Mouse (Mus musculus): Measurements from ENCODE around the gene Csnk1d.

Gene Csnk1d

GRCm38 (mm10) chr11:120951731-120952730, 39.1 kb downstream of the Csnk1d start:
- no peak for DNase-seq (ENCODE audit: low spot score in 2 of 2)

GRCm38 (mm10) chr11:120951237-120951636, 39.9 kb downstream of the Csnk1d start:
- no peak for DNase-seq (ENCODE audit: low spot score in 2 of 2)

DNA sequence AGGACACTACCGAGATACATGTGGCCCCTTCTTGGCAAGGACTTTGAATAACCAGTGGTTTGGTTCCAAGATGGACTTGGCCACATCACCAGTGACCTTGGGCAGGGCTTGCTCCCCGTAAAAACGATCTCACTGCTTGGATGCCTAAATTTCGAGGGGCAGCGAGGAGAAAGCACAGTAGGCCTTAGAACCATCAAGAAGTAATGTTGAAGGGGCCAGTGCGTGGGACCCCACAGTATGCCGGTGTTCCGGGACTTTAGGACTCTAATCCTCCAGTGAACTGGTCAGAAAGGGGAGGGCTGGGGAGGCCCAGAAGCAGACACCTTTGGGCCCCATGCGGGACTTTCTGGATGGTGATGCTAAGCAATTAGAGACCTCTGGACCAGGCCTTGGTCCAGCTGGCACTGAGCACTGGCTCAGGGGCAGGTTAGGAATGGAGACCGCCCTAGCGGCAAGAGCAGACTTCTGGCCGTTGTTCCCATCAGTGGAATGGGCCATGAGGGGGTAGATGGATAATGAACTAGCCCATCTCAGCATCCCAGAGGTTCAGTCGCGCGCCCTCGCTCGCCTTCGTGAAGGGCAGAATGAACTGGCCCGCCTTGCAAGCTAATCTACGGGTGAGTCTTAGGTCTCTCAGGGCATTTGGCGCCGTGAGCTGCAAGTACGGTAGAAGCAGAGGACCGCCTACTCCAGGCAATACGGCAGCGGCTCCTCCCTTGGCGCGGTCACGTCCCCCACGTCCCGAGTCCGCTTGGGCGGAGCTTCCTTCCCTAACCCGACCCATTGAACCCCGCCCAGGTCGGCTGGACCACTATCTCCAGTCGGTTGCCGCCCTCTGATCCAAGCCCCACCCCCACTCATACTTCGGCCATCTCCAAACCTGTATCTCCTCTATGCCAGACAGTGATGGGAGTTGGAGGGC, 40.6 kb downstream of the Csnk1d start:
- peak; percentile 67 to 77 for DNase-seq (ENCODE audit: low spot score in 2 of 2)

- DNase-seq (ENCODE audit: low spot score in 2 of 2), result no peak
Measured at GRCm38 (mm10) chr11:120949863-120950262, 41.3 kb downstream of the Csnk1d start.

- no peak for DNase-seq (ENCODE audit: low spot score in 2 of 2)
Measured at GRCm38 (mm10) chr11:120948861-120949851, 42.0 kb downstream of the Csnk1d start.

- DNase-seq (ENCODE audit: low spot score in 2 of 2), result no peak
Measured at GRCm38 (mm10) chr11:120948328-120948727, 42.8 kb downstream of the Csnk1d start, which contains the start of gene Slc16a3. Slc16a3 (plus strand) TSS chr11:120948480.

GRCm38 (mm10) chr11:120945926-120946325, 45.2 kb downstream of the Csnk1d start:
- no peak for DNase-seq (ENCODE audit: low spot score in 2 of 2)

- DNase-seq (ENCODE audit: low spot score in 2 of 2), result no peak
Measured at GRCm38 (mm10) chr11:120945266-120945665, 45.9 kb downstream of the Csnk1d start.

- no peak for DNase-seq (ENCODE audit: low spot score in 2 of 2)
Measured at GRCm38 (mm10) chr11:120940959-120941358, 50.2 kb downstream of the Csnk1d start.

DNA sequence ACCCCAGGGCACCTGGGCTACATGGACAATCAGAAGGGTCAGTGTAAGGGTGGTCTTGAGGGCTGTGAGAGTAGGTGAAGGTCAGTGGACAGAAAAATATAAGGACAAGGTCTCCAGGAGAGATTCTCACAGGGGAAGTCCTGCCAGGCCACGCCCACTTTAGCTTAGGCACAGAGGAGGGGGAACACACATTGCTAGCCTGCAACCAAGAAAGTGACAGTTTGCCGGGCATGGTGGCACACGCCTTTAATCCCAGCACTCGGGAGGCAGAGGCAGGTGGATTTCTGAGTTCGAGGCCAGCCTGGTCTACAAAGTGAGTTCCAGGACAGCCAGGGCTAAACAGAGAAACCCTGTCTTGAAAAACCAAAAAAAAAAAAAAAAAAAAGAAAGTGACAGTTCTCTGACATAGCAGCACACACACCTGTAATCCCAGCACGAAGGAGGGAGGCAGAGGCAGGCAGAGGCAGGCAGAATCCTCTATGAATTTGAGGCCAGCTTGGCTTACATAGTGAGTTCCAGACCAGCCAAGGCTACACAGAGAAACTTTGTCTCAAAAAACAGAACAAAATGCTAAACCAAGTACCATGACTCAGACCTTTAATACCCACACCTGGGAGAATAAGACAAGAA, 51.3 kb downstream of the Csnk1d start:
- DNase-seq (ENCODE audit: low spot score in 2 of 2), result no peak

DNA sequence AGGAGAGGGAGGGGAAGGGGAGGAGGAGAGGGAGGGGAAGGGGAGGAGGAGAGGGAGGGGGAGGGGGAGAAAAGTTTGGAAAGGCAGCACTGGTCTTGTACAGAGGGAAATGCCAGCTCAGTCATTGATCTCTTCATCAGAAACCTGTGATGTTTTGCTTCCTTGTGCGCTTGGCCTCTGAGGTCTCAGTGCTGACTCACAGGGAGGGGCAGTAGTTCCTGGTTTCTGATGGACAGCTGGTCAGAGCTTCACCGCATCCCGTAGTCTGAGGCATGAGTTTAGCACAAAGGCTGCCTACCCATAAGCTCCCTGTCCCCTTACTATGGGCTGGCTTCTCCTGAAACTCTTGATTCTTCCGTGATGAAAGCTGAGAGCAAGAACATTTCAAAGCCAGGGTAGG, 52.3 kb downstream of the Csnk1d start:
- no peak for DNase-seq (ENCODE audit: low spot score in 2 of 2)

DNA sequence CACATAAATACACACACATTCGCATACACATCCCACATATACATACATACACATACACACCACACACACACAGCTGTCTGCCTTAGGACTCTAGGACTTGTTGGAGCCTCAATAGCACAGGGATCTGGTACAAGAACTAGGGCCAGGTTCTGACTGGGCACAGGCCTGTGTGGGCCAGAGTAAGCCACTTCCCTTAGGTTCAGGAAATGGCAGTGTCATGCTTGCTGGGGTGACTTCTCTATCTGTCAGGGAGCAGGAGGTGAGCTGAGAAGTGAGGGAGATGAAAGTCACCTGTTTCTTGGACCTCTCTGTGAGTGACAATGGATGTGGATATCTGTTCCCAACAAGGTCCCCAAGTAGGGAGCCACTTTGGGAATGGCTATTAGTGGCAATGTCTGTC, 53.2 kb downstream of the Csnk1d start:
- no peak for DNase-seq (ENCODE audit: low spot score in 2 of 2)

DNA sequence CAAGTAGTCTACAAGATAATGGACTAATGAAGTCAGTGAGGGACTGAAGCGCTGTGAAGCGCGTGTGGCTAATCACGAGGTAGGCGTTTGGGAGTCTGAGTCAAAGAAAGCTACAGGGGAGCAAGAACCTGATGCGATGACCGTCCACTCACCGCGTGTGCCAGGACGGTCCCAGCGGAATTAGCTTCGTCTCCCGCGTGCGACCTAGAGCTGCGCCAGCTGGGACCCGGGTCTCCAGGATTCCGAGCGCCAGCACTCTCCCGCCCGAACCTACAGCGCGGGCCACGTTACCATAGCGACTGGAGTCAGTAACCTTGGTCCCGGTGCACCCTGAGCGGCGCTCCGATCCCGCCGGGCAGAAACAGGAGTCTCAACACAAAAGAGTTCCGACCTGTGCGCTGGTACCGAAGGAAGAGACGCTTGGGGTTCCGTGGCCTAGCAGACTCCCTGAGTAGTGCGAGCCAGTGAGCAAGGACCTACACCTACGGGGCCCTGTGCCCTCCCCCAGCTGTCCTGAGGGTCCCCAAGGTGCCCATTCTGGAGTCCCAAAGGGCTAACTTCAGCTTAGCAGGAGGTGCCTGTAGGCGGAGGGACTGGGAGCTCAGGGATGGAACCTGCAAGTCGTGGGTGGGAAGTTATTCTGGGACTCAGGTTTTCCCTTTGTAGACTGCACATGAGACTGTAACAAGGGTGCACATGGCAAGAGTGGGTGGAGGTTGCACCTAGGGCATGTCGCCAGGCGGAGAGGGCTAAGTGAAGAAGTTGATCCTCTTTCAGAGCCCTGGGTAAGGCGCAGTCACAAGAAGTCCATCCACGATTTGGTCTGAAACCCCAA, 58.3 kb downstream of the Csnk1d start, which contains the start of gene Ccdc57:
Gene Ccdc57 (minus strand): TSS at position 309 of the 835 bp plus-strand sequence.
- peak; percentile 95 for DNase-seq (ENCODE audit: low spot score in 2 of 2)

DNA sequence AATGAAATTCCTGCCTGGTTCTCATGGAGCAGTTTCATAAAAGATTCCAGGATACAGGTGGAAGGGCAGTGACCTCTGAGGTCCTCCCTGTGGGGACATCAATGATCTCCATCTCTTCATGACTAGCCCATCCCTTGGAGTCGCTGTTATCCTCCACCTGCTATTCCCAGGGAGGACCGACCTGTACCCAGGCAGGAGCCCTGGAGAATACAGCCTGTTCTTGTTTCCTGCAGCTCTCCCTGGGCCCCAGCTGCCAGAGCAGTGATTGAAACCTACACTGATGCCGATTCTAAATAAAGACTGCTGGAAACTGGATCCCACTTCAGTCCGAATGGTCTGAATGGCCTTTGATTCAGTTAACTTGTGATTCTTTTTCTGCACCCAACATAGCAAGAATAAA, 59.7 kb downstream of the Csnk1d start:
- DNase-seq (ENCODE audit: low spot score in 2 of 2), result no peak

DNA sequence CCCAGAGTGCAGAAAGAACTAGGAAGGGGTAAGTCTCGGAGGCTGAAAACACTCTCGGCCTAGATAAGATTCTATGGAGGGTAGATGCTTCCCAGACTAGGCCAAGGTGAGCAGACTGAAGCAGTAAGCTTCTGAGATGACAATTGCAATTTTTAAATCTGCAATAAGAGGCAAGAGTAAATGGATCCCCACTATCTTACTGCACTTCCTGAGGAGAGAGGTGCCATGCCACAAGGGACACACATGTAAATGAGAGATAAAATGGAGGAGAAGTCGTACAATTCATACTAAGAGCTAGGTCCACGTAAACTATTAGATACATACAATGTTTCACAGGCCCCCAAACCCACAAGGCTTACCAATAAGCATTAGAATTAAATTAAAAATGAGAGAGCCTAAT, 62.7 kb downstream of the Csnk1d start:
- DNase-seq (ENCODE audit: low spot score in 2 of 2), result no peak

DNA sequence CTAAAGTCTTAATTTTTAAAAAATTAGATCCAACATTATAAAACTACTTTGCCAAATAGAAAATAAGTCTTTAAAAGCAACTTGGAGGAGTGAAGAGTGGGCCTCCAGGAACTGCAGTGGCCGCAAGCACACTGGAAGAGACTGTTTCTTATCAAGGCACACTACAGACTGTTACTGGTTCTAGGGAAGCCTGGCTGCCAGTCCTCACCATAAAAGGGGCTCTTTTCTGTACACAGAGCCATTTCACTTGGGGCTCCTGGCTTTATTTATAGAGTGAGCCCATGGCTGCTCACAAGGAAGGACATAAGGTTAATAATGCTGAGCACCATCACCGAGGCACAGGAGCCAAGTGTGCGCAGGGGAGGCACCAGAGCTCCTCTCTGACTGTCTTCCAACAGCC, 68.6 kb downstream of the Csnk1d start:
- no peak for DNase-seq (ENCODE audit: low spot score in 2 of 2)

DNA sequence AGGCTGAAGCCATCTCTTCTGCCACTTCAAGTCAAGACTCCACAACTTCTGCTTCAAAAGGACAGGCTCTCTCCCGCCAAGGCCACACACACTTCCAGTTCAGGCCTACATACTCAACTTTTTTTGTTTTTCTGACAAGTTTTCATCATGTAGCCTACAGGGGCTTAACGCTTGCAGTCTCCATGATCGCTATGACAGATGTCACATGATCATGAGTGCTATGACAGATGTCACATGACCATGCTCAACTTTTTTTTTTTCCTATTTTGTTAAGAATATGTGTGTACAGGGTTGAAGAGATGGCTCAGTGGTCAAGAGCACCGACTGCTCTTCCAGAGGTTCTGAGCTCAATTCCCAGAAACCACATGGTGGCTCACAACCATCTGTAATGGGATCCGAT, 73.4 kb downstream of the Csnk1d start:
- DNase-seq (ENCODE audit: low spot score in 2 of 2), result no peak

- DNase-seq (ENCODE audit: low spot score in 2 of 2), result no peak
Measured at GRCm38 (mm10) chr11:120916477-120916876, 74.7 kb downstream of the Csnk1d start.

GRCm38 (mm10) chr11:120913796-120914195, 77.3 kb downstream of the Csnk1d start:
- DNase-seq (ENCODE audit: low spot score in 2 of 2), result no peak

Data from frontal cortex, postnatal 36 days (tissue).